Mouse (Mus musculus) layer of hippocampus, adult 2 months (tissue): ENCODE data around the gene Ceacam5. TPM values are rescaled to one million over a fixed set of nuclear protein-coding genes. Genes with fewer than 3 reads are reported as not detected.

ENCODE experiments used
- DNase-seq, 2 experiments: peaks; one replicate each; pipeline ENCODE4 v3.0.0; 2022; ENCODE audit warnings: low spot score in 2 of 2
- H3K27ac ChIP-seq: fragments of 200-600 bp; 2 replicates; pipeline ENCODE4 v1.8.1; 2022
- H3K4me3 ChIP-seq: fragments of 200-600 bp; 2 replicates; pipeline ENCODE4 v1.8.1; 2022; ENCODE audit warnings: mild to moderate bottlenecking
- CTCF ChIP-seq: fragments of 200-600 bp; conservative IDR thresholded peaks from 2 replicates; pipeline ENCODE4 v1.8.1; 2022; ENCODE audit warnings: antibody characterized with exemption, mild to moderate bottlenecking, moderate library complexity
- long read RNA-seq, 2 experiments: library from polyadenylated mRNA; stranded (forward); transcript quantifications; one replicate each; pipeline ENCODE4 v2.0.0; 2021; ENCODE audit warnings: borderline mapping rate in 2 of 2
- total RNA-seq, 2 experiments: library from RNA; stranded (reverse); gene quantifications; 2 replicates each; pipeline ENCODE4 v1.2.3; 2021

The Ceacam5 gene
- not detected for total RNA-seq
- long read RNA-seq, experiment 1, result 0 reads
- long read RNA-seq, experiment 2, result 0 reads

GRCm38 (mm10) chr7:17712938-17713337 lies at the start of gene Ceacam5:
Ceacam5 (plus strand) TSS chr7:17713238.
- Histone ChIP-seq H3K4me3 (no peak within 1 kb of the TSS), H3K27ac (no peak within 1 kb of the TSS)
- no peak for DNase-seq
- no peak for TF ChIP-seq CTCF

Other genes starting within 250 kb of the Ceacam5 start
- not detected for gene Ceacam14, start 99.4 kb downstream of the Ceacam5 start, total RNA-seq
- not detected for gene Gm5155, start 158.5 kb downstream of the Ceacam5 start, total RNA-seq